Mouse (Mus musculus) C2C12 (cell line): Measurements from ENCODE around the gene Dot1l. TPM values are rescaled to one million over a fixed set of nuclear protein-coding genes. Genes with fewer than 3 reads are reported as not detected.
A peak's percentile ranks its signal among the peaks of the same experiment; 100 is the strongest.

Source experiments
- H3K27me3 ChIP-seq: one replicate; pipeline ENCODE4 v1.6.1; 2011; ENCODE audit not compliant: control insufficient read depth, insufficient read depth, insufficient read length
- H3K36me3 ChIP-seq: one replicate; pipeline ENCODE4 v1.6.1; 2011; ENCODE audit not compliant: control insufficient read depth, insufficient read depth
- H3K4me3 ChIP-seq: one replicate; pipeline ENCODE4 v1.5.1; 2011; ENCODE audit warnings: mild to moderate bottlenecking, control low read depth; ENCODE audit not compliant: poor library complexity, insufficient read depth, severe bottlenecking
- H3K79me2 ChIP-seq: one replicate; pipeline ENCODE4 v1.6.1; 2011; ENCODE audit not compliant: control insufficient read depth, insufficient read depth
- H3K79me3 ChIP-seq: one replicate; pipeline ENCODE4 v1.6.1; 2011; ENCODE audit warnings: low read depth, control low read depth
- H3ac ChIP-seq: one replicate; pipeline ENCODE3; 2011; ENCODE audit warnings: low read depth; ENCODE audit not compliant: control insufficient read depth, insufficient read length
- CEBPB ChIP-seq: IDR thresholded peaks from one replicate; pipeline ENCODE4 v1.6.1; 2011; ENCODE audit warnings: low read depth, mild to moderate bottlenecking, control low read depth, moderate library complexity
- CTCF ChIP-seq: IDR thresholded peaks from one replicate; pipeline ENCODE4 v1.5.1; 2011; ENCODE audit not compliant: control insufficient read depth, insufficient read depth, insufficient read length
- FOSL1 ChIP-seq: IDR thresholded peaks from one replicate; pipeline ENCODE4 v1.8.0; 2011; ENCODE audit warnings: mild to moderate bottlenecking, low read length; ENCODE audit not compliant: poor library complexity, insufficient read depth, severe bottlenecking
- MAX ChIP-seq: IDR thresholded peaks from one replicate; pipeline ENCODE4 v1.6.1; 2011; ENCODE audit warnings: mild to moderate bottlenecking, control low read depth
- MYOD1 ChIP-seq: IDR thresholded peaks from one replicate; pipeline ENCODE4 v1.6.1; 2011; ENCODE audit warnings: low read depth; ENCODE audit not compliant: control insufficient read depth, insufficient read length
- MYOG ChIP-seq: IDR thresholded peaks from one replicate; pipeline ENCODE4 v1.6.1; 2011; ENCODE audit not compliant: control insufficient read depth, insufficient read length; ENCODE audit errors: extremely low read depth
- USF1 ChIP-seq: IDR thresholded peaks from one replicate; pipeline ENCODE4 v1.6.1; 2011; ENCODE audit warnings: low read depth, mild to moderate bottlenecking, control low read depth, moderate library complexity
- polyA plus RNA-seq: library from polyadenylated mRNA; unstranded; fragments of >200 nt; fragmentation: generic; extraction: Trizol; gene quantifications from one replicate; pipeline ENCODE4 v1.2.1, GENCODE M21; 2012; ENCODE audit warnings: missing spikeins

Gene Dot1l
- polyA plus RNA-seq, 1 experiment: 19.1 TPM

GRCm38 (mm10) chr10:80794750-80795149 is 39.7 kb downstream of the Dot1l start:
- peaks cover 29% of the 10 kb centered on the region for H3K79me3 ChIP-seq
- TF ChIP-seq CTCF (no peak), USF1 (no peak), FOSL1 (no peak), MYOG (no peak), MAX (no peak), MYOD1 (no peak), CEBPB (no peak)
- H3K4me3 ChIP-seq: no peak overlapping the region
- H3K36me3 ChIP-seq: peaks cover 65% of the 10 kb centered on the region
- H3K27me3 ChIP-seq: no peaks in the 10 kb centered on the region
- H3K79me2 ChIP-seq: peaks cover 47% of the 10 kb centered on the region
- no peak overlapping the region for H3ac ChIP-seq

GRCm38 (mm10) chr10:80796307-80796848 is 41.4 kb downstream of the Dot1l start:
- no peak for TF ChIP-seq USF1
- no peak for TF ChIP-seq CEBPB
- TF ChIP-seq FOSL1: no peak
- no peak for TF ChIP-seq MYOG
- TF ChIP-seq CTCF: no peak
- TF ChIP-seq MAX: no peak
- TF ChIP-seq MYOD1: no peak
- H3K79me3 ChIP-seq: peaks cover 45% of the 10 kb centered on the region
- peaks cover 69% of the 10 kb centered on the region for H3K36me3 ChIP-seq
- peaks cover 64% of the 10 kb centered on the region for H3K79me2 ChIP-seq
- H3K4me3 ChIP-seq: peak overlapping the region; percentile 99
- H3K27me3 ChIP-seq: no peaks in the 10 kb centered on the region
- H3ac ChIP-seq: peak overlapping the region; percentile 86

- peaks cover 53% of the 10 kb centered on the region for H3K79me3 ChIP-seq
- TF ChIP-seq FOSL1 (no peak), MAX (no peak), USF1 (no peak), MYOG (no peak), CEBPB (no peak), MYOD1 (no peak), CTCF (no peak)
- peaks cover 76% of the 10 kb centered on the region for H3K36me3 ChIP-seq
These were observed 42.5 kb downstream of the Dot1l start for GRCm38 (mm10) chr10:80797186-80798149.

GRCm38 (mm10) chr10:80798150-80799006 is 43.4 kb downstream of the Dot1l start, which contains the start of the genes Sf3a2 and Plekhj1:
Gene Sf3a2 (plus strand): TSS chr10:80798198.
Gene Plekhj1 (minus strand): TSS chr10:80798626.
- Histone ChIP-seq H3K79me3 (peaks cover 53% of the 10 kb centered on the region), H3K27me3 (no peaks in the 10 kb centered on the region), H3K79me2 (peaks cover 74% of the 10 kb centered on the region), H3K4me3 (peak within 1 kb of the TSS; percentile 99), H3ac (peak within 1 kb of the TSS; percentile 86), H3K36me3 (peaks cover 76% of the 10 kb centered on the region)
- TF ChIP-seq MYOD1 (no peak), MAX (peak; percentile 88)

More at GRCm38 (mm10) chr10:80797186-80798149, 42.5 kb downstream of the Dot1l start:
- Histone ChIP-seq H3ac (peak overlapping the region; percentile 86), H3K27me3 (no peaks in the 10 kb centered on the region), H3K79me2 (peaks cover 74% of the 10 kb centered on the region), H3K4me3 (peak overlapping the region; percentile 99)

GRCm38 (mm10) chr10:80799070-80799566 is 44.1 kb downstream of the Dot1l start:
- H3K27me3 ChIP-seq: no peaks in the 10 kb centered on the region
- peak overlapping the region; percentile 99 for H3K4me3 ChIP-seq
- TF ChIP-seq MYOG (no peak), FOSL1 (no peak), CTCF (no peak), CEBPB (no peak), MYOD1 (no peak), USF1 (no peak), MAX (no peak)
- peak overlapping the region; percentile 86 for H3ac ChIP-seq
- peaks cover 74% of the 10 kb centered on the region for H3K79me2 ChIP-seq
- peaks cover 75% of the 10 kb centered on the region for H3K36me3 ChIP-seq
- H3K79me3 ChIP-seq: peaks cover 53% of the 10 kb centered on the region
